Mouse (Mus musculus): Measurements from ENCODE around the gene Kmt5a.
A peak's percentile ranks its signal among the peaks of the same experiment; 100 is the strongest.

Kmt5a gene

DNA sequence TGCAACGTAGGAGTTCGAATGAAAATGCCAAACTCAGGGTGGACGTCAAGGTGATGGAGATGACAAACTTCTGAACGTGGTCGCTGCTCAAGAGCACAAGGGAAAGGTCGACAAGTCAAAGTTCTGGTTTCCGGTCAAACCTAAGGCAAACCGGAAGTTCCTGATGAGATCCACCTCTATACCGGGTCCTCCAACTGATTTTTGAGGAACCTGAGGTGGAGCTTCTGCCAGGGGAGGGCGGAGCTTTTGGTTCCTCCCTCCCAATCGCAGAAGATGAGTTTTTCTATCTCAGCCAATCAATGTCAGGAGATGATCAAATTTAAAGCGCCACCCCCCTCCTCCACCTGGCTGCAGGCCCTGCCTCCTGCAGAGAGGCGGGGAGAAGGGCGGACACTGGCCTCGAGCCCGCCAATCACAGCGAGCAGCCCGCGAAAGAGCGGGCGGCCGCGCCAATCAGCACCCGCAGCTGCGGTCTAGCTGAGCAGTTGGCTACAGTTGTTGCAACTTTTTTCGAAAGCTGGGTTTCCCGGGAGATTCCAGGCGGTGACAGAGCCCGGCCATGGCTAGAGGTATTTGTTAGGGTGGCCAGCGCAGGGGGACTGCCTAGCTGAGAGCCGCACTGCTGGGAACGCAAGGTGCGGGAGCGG is at the start of gene Kmt5a:
TSS of gene Kmt5a (plus strand) at position 484 of the 647 bp plus-strand sequence.
- DNase-seq: peak; percentile 88 to 90

- DNase-seq: no peak
Observed at GRCm38 (mm10) chr5:124392412-124392811, 47.3 kb upstream of the Kmt5a start.

- no peak for DNase-seq
Observed at GRCm38 (mm10) chr5:124393726-124394125, 46.0 kb upstream of the Kmt5a start.

GRCm38 (mm10) chr5:124410808-124411207 is 28.9 kb upstream of the Kmt5a start:
- no peak for DNase-seq

DNA sequence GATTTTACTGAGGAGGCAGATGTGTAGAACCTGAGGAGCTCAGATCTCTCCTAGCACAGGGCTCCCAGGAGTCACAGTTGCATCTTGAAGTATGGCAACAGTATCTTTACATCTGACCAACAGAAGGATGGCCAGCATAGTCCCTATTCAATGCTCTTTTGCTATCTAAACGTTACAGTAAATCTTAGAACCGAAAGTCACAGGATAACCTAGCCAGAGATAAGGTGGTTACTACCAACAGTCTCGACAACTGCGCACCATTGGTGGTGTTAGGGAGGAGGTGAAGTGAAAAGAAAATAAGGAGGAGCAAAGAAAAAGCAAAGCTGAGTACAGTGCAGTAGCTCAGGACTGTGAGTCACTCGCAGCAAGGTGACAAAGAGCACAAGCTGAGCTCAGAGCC is 27.6 kb upstream of the Kmt5a start:
- no peak for DNase-seq

DNA sequence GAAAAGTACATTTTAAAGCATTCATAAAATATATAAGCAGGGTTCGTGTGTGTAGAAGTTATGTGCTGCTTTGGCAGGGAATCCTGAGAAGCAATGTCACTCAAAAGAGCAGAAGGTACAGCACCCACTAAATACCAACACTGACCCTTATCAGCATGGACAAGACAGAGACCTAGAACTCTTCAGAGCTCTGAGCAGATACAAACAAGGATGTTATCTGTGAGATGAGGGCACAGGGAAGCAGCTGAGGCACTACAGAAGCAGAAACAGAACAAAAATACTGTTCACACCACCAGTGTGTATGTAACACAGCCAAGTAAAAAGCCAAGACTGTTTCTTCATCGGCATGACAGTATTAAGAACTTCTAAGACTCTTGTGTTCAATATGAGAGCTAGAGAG is 20.8 kb upstream of the Kmt5a start:
- no peak for DNase-seq

DNA sequence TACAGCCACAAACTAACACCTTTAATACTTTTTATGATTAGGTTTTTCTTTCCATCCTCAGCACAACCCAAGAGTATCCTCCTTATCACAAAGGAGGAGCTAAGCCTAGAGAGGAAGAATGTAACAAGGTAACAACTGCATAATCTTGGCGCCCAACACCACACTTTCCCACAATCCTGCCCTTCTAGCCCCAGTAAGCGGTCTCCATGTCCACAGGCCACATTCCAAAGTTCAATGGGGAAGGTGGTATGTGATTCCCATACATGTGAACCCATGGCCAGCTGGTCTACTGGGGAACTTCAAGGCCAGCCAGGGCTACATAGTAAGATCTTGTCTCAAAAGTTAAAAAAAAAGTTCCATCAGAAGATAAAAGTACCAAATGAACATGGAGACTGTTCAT is 17.9 kb upstream of the Kmt5a start:
- no peak for DNase-seq

GRCm38 (mm10) chr5:124424200-124424722 is 15.5 kb upstream of the Kmt5a start:
- DNase-seq: no peak

DNA sequence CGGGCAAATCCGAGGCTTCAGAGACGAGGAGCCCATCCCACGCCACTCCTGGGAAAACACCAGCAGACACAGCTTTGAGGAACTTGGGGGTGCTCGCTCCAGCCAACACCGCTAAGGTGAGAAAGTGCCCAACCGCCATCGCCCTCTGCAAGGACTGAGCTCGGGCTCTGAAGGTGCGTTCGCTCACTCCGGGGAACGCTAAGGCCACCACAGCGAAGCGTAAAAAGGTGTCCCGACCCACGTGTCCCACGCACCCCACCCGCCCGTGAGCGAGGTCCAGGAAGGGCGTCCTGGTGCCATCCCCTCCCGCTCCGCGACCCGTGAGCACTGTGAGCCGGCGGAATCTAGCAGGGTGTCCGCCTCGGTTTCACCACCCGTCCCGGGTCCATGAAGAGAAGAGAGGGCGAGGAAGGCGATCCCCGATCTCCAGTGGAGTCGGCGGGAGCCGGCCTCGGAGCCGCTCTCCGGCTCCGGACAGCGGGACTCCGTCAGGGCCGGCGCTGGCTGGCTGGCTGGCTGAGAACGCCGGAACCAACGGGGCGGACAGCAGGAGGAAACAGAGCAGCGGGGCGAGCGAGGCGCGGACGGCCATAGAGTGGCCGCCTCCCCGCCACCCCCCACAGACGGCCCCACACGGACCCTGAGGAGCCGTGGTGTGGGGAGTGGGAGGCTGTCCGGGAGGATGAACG is 14.9 kb upstream of the Kmt5a start:
- DNase-seq: peak in 1 of 2 experiments; percentile 49

DNA sequence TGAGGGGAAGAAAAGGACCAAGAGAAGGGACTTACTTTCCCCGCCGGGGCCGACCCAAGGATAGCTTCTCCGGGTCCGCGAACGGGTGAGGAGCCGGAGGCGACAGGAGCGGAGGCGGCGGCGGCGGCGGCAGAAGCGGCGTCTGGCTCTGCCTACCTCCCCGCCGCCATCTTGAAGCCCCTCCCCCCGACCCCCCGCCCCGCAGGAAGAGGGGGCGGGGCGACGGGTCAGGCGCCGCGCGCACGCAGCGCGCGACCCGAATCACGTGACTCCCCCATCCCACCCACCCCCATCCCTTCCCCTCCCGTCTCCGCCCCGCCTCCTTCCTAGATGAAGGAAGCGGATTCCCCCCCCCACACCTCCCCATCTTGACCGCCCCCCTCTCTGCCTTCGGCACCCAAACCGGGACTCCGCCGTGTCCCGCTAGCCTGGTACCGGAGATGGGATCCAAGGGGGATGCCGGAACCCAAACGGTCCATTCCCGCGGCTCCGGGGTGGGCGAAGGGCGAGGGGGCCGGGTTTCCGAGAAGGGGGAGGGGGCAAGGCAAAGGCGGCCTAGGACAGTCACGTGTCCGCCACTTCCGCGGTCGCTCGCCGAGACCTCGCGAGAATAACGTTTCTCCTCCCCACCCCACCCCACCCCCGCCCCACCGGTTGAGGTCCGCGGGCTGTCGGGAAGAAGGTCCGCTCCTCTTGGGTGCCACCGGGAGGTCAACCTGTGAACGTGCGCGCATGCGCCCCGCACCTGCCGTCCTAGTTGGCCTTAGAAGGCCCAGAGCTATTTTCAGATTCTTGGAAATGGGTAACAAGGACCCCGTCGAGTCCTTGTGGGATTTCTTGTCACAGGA is 14.1 kb upstream of the Kmt5a start, which contains the start of gene Sbno1:
TSS of gene Sbno1 (minus strand) at position 590 of the 848 bp plus-strand sequence.
- peak; percentile 89 for DNase-seq

GRCm38 (mm10) chr5:124426475-124427071 is 13.2 kb upstream of the Kmt5a start:
- DNase-seq: no peak

DNA sequence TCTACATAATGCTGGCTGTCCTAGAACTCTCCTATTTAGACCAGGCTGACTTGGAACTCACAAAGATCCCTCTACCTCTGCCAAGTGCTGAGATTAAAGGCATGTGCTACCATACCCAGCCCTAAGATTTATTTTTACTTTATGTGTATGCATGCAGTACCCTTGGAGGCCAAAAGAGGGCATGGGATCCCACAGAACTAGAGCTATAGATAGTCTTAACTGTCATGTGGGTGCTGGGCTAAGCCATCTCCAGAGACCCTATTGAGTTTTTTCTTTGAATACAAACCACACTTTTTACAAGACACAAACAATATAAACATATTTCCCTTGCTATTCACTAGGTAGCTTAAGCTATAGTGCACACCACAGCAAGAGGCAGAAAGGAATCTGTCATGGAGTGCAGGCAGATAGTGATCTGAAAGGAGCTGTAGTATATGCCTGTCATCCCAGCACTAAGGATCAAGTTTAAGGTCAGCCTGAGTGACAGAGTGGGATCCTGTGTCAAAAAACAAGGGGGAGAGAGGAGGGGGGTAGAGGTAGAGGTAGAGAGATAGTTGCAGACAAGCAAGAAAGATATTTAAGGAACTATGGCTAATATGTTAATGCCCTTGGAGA is 7.2 kb upstream of the Kmt5a start:
- DNase-seq: peak in 1 of 2 experiments; percentile 70

DNA sequence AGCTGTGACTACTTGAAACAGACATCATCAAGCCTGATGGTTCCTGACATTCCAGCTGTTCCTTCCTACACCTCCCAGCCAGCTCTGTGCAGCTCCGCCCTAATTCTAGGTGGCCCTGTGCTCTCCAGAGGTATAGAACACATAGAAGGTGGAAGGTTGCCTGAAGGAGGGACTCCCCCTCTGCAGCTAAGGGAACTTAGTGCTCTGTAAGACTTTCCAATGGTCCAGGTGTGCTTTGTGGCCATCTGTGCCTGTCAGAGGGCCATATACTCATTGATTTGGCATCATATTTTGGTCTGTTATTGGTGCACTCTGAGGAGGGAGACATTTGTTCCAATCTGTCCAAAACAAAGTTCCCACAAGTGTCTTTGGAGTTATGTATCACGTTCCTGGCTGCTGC is 6.7 kb upstream of the Kmt5a start:
- DNase-seq: no peak

DNA sequence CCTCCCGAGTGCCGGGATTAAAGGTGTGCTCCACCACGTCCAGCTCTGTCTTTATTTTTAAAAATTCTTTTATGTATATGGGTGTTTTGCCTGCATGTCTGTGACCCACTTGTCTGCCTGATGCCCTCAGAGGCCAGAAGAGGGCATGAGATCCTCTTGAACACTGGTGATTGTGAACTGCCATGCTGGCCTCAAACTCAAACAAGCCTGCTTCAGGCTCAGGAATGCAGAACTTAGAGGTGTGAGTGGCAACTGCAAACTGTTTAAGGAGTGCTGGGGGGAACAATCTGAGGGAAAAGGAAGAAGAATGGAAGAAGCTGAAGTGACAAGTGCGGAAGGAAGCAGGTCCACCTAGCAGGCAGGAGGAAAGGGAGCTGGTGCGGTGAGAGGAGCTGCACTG is 1.5 kb upstream of the Kmt5a start:
- no peak for DNase-seq

DNA sequence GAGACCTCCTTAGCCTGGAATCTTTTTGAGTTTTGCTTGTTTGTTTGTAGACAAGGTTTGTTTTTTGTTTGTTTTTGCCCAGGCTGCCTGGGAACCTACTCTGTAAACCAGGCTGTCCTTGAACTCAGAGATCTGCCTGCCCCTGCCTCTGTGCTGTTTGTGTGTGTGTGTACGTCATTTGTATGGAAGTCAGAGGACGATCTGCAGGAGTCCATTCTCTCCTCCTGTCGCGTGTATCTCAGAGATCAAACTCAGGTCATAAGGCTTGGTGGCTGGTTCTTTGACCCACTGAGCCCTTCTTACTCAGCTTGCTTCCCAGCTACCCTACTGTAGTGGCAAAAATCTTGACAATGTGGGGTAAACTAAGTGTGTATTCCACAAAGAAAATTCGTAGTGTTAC is 984 bp upstream of the Kmt5a start:
- no peak for DNase-seq

DNA sequence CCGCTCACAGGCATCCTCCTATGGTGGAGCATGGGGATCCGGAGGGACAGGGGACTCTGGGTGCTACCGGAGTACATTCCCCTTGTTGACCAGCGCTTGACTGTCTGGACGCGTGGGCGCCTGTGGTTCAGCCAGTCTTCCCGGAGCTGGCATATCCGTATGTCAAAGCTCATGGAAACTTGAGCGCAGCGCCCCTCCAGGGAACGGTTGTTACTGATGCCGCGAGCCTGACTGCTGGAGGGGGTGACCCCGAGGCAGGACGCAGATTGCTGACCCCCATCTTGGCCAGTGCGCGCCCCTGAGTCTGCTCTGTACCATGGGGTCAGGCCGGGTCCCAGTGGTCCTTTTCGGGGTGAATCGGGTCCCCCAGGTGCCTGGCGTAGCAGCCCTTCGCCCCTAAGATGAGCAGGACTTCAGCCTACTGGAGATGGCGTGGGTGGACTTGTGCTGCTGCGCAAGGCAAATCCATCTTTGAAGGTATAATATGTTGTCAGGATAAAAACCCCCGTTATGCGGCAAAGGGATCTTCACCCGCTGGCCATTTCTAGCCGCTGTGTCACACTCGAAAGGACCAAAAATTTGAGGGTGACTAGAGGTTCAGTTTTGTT is 468 bp downstream of the Kmt5a start:
- peak in 1 of 2 experiments; percentile 62 for DNase-seq

DNA sequence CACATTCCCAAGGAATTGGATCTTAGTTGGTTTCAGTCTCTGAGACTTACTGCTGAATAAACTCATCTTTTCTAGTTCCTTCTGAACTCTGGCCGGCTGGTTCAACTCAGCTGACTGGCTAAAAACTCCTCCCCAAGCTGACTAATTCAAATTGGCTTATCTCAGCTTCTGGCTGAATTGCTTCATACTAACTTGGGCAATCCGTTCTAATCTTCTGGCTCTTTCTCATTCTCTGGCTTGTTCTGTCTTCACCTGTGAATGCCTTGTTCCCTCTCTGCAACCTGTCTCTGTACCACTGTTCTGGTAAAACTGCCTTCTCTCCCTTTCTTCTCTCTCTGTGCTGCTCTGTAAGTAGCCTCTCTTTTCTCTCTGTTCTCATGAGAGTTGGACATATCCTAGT is 2.9 kb downstream of the Kmt5a start:
- DNase-seq: no peak

GRCm38 (mm10) chr5:124444208-124444607 is 4.5 kb downstream of the Kmt5a start:
- DNase-seq: no peak

- peak; percentile 59 to 76 for DNase-seq
Observed at GRCm38 (mm10) chr5:124444661-124445561, 5.2 kb downstream of the Kmt5a start.

- peak; percentile 41 to 67 for DNase-seq
Observed at GRCm38 (mm10) chr5:124445621-124446293, 6.0 kb downstream of the Kmt5a start.
